Mouse (Mus musculus) limb, embryonic 12.5 days (tissue): ENCODE measurements around the gene Defb23. TPM values are rescaled to one million over a fixed set of nuclear protein-coding genes. Genes with fewer than 3 reads are reported as not detected.

Source experiments
- ATAC-seq: fragments of 200-750 bp; cut with Nextera tagmentation; 2 replicates; pipeline ENCODE4 v1.8.0; 2017; ENCODE audit warnings: low read depth, moderate TSS enrichment; ENCODE audit not compliant: insufficient number of reproducible peaks, insufficient read depth, low FRiP score, low TSS enrichment
- H3K27ac ChIP-seq: fragments of 300-500 bp; sonication (generic); 2 replicates; pipeline ENCODE4 v1.5.1; 2016; ENCODE audit warnings: mild to moderate bottlenecking, moderate library complexity
- H3K27me3 ChIP-seq: fragments of 300-500 bp; sonication (generic); 2 replicates; pipeline ENCODE4 v1.6.1; 2016; ENCODE audit warnings: mild to moderate bottlenecking, moderate library complexity
- H3K36me3 ChIP-seq: fragments of 300-500 bp; sonication (generic); 2 replicates; pipeline ENCODE4 v1.6.1; 2016; ENCODE audit warnings: mild to moderate bottlenecking, moderate library complexity
- H3K4me1 ChIP-seq: fragments of 300-500 bp; sonication (generic); replicated peaks from 2 replicates; pipeline ENCODE4 v1.6.1; 2016
- H3K4me2 ChIP-seq: fragments of 300-500 bp; sonication (generic); 2 replicates; pipeline ENCODE4 v1.6.1; 2016; ENCODE audit warnings: mild to moderate bottlenecking, moderate library complexity
- H3K4me3 ChIP-seq: fragments of 300-500 bp; sonication (generic); replicated peaks from 2 replicates; pipeline ENCODE4 v1.5.1; 2016; ENCODE audit warnings: mild to moderate bottlenecking
- H3K9ac ChIP-seq: fragments of 300-500 bp; sonication (generic); replicated peaks from 2 replicates; pipeline ENCODE4 v1.6.1; 2016; ENCODE audit warnings: mild to moderate bottlenecking, moderate library complexity
- H3K9me3 ChIP-seq: fragments of 300-500 bp; sonication (generic); 2 replicates; pipeline ENCODE4 v1.6.1; 2016; ENCODE audit warnings: mild to moderate bottlenecking, moderate library complexity
- WGBS: fragments of 180-500 bp; shearing (Covaris S2); methylation state at CpG from one replicate; pipeline ENCODE4 v1.1.7; 2016; 5-methylcytosine and 5-hydroxymethylcytosine counted together
- polyA plus RNA-seq: library from polyadenylated mRNA; unstranded; fragments of >200 nt; fragmentation: Nextera tagmentation; extraction: Ambion mirVana; gene quantifications from 2 replicates; pipeline ENCODE4 v1.2.1, GENCODE M21; 2016

Defb23 gene
- not detected in 2 replicates for polyA plus RNA-seq

- H3K36me3 ChIP-seq: no peaks in the 10 kb centered on the region
- no peaks in the 10 kb centered on the region for H3K4me1 ChIP-seq
- H3K4me2 ChIP-seq: no peak within 1 kb of the TSS
- WGBS: 80% methylated on average over 3 of the region's 3 CpGs
- no peak within 1 kb of the TSS for H3K27ac ChIP-seq
- peaks cover 9% of the 10 kb centered on the region; the same call in 1 of the 2 replicates for H3K27me3 ChIP-seq
- no peak within 1 kb of the TSS for H3K9ac ChIP-seq
- 0 out of 2 replicates have a peak, but pooled peaks cover 2% of the 10 kb centered on the region for H3K9me3 ChIP-seq
- ATAC-seq: no peak
- H3K4me3 ChIP-seq: no peak within 1 kb of the TSS
Observed at GRCm38 (mm10) chr2:152464570-152465150, at the start of gene Defb23. Defb23 (minus strand) TSS chr2:152464620.

- H3K27ac ChIP-seq: no peak within 1 kb of the TSS
Observed at GRCm38 (mm10) chr2:152511592-152511991, 47.2 kb upstream of the Defb23 start, which contains the start of gene Defb26. Defb26 (minus strand) TSS chr2:152511692.

GRCm38 (mm10) chr2:152503950-152504349 is 39.5 kb upstream of the Defb23 start:
- Histone ChIP-seq H3K27ac (no peak overlapping the region), H3K36me3 (no peaks in the 10 kb centered on the region), H3K4me1 (no peaks in the 10 kb centered on the region), H3K9ac (no peak overlapping the region), H3K9me3 (0 out of 2 replicates have a peak, but pooled peaks cover 2% of the 10 kb centered on the region), H3K4me3 (no peak overlapping the region), H3K4me2 (no peak overlapping the region), H3K27me3 (no peaks in the 10 kb centered on the region)
- no peak for ATAC-seq
- 84% methylated on average over 2 of the region's 2 CpGs for WGBS

More at GRCm38 (mm10) chr2:152511592-152511991, 47.2 kb upstream of the Defb23 start, which contains the start of gene Defb26:
- no peaks in the 10 kb centered on the region for H3K36me3 ChIP-seq
- H3K4me2 ChIP-seq: no peak within 1 kb of the TSS
- H3K9ac ChIP-seq: no peak within 1 kb of the TSS
- H3K4me1 ChIP-seq: no peaks in the 10 kb centered on the region
- no peak within 1 kb of the TSS for H3K4me3 ChIP-seq
- WGBS: 88% methylated on average over 1 of the region's 1 CpGs
- peaks cover 5% of the 10 kb centered on the region; the same call in 1 of the 2 replicates for H3K27me3 ChIP-seq
- ATAC-seq: no peak
- no peaks in the 10 kb centered on the region for H3K9me3 ChIP-seq

- Histone ChIP-seq H3K36me3 (no peaks in the 10 kb centered on the region), H3K4me2 (no peak overlapping the region), H3K9ac (no peak overlapping the region), H3K27ac (no peak overlapping the region), H3K4me1 (no peaks in the 10 kb centered on the region), H3K9me3 (0 out of 2 replicates have a peak, but pooled peaks cover 2% of the 10 kb centered on the region), H3K4me3 (no peak overlapping the region), H3K27me3 (no peaks in the 10 kb centered on the region)
- whole genome bisulfite sequencing: 82% methylated on average over 6 of the region's 6 CpGs
- ATAC-seq: no peak
Observed at GRCm38 (mm10) chr2:152500863-152501229, 36.4 kb upstream of the Defb23 start.

GRCm38 (mm10) chr2:152500204-152500862 is 35.9 kb upstream of the Defb23 start:
- Histone ChIP-seq H3K36me3 (no peaks in the 10 kb centered on the region), H3K27me3 (no peaks in the 10 kb centered on the region), H3K9ac (no peak overlapping the region), H3K4me2 (no peak overlapping the region), H3K27ac (no peak overlapping the region), H3K4me1 (no peaks in the 10 kb centered on the region), H3K9me3 (0 out of 2 replicates have a peak, but pooled peaks cover 2% of the 10 kb centered on the region), H3K4me3 (no peak overlapping the region)
- WGBS: 81% methylated on average over 7 of the region's 7 CpGs
- no peak for ATAC-seq

- Histone ChIP-seq H3K36me3 (no peaks in the 10 kb centered on the region), H3K4me1 (no peaks in the 10 kb centered on the region), H3K9me3 (0 out of 2 replicates have a peak, but pooled peaks cover 2% of the 10 kb centered on the region), H3K4me3 (no peak overlapping the region), H3K27ac (no peak overlapping the region), H3K4me2 (no peak overlapping the region), H3K9ac (no peak overlapping the region), H3K27me3 (no peaks in the 10 kb centered on the region)
- ATAC-seq: no peak
- 68% methylated on average over 6 of the region's 6 CpGs for WGBS
Observed at GRCm38 (mm10) chr2:152498020-152498419, 33.6 kb upstream of the Defb23 start.

GRCm38 (mm10) chr2:152493151-152493550 is 28.7 kb upstream of the Defb23 start:
- H3K4me2 ChIP-seq: no peak overlapping the region
- no peak overlapping the region for H3K27ac ChIP-seq
- no peaks in the 10 kb centered on the region for H3K4me1 ChIP-seq
- H3K27me3 ChIP-seq: no peaks in the 10 kb centered on the region
- ATAC-seq: no peak
- WGBS: 71% methylated on average over 6 of the region's 6 CpGs
- H3K36me3 ChIP-seq: no peaks in the 10 kb centered on the region
- no peak overlapping the region for H3K4me3 ChIP-seq
- H3K9ac ChIP-seq: no peak overlapping the region
- no peaks in the 10 kb centered on the region for H3K9me3 ChIP-seq

- no peak within 1 kb of the TSS for H3K27ac ChIP-seq
- no peak within 1 kb of the TSS for H3K4me2 ChIP-seq
- no peaks in the 10 kb centered on the region for H3K9me3 ChIP-seq
- H3K27me3 ChIP-seq: no peaks in the 10 kb centered on the region
- no peak within 1 kb of the TSS for H3K4me3 ChIP-seq
- H3K9ac ChIP-seq: no peak within 1 kb of the TSS
- ATAC-seq: no peak
- H3K4me1 ChIP-seq: no peaks in the 10 kb centered on the region
- H3K36me3 ChIP-seq: no peaks in the 10 kb centered on the region
Observed at GRCm38 (mm10) chr2:152490038-152490437, 25.6 kb upstream of the Defb23 start, which contains the start of gene Defb22. Defb22 (minus strand) TSS chr2:152490138.

GRCm38 (mm10) chr2:152487024-152487423 is 22.6 kb upstream of the Defb23 start:
- ATAC-seq: no peak
- H3K9ac ChIP-seq: no peak overlapping the region
- no peak overlapping the region for H3K27ac ChIP-seq
- WGBS: 74% methylated on average over 2 of the region's 2 CpGs
- no peaks in the 10 kb centered on the region for H3K27me3 ChIP-seq
- no peak overlapping the region for H3K4me2 ChIP-seq
- no peaks in the 10 kb centered on the region for H3K9me3 ChIP-seq
- no peaks in the 10 kb centered on the region for H3K4me1 ChIP-seq
- no peaks in the 10 kb centered on the region for H3K36me3 ChIP-seq
- H3K4me3 ChIP-seq: no peak overlapping the region

GRCm38 (mm10) chr2:152481726-152482125 is 17.3 kb upstream of the Defb23 start:
- no peaks in the 10 kb centered on the region for H3K4me1 ChIP-seq
- no peak overlapping the region for H3K4me2 ChIP-seq
- 81% methylated on average over 7 of the region's 7 CpGs for WGBS
- no peak for ATAC-seq
- no peaks in the 10 kb centered on the region for H3K9me3 ChIP-seq
- no peak overlapping the region for H3K27ac ChIP-seq
- no peak overlapping the region for H3K4me3 ChIP-seq
- no peaks in the 10 kb centered on the region for H3K27me3 ChIP-seq
- no peak overlapping the region for H3K9ac ChIP-seq
- no peaks in the 10 kb centered on the region for H3K36me3 ChIP-seq

GRCm38 (mm10) chr2:152480881-152481280 is 16.5 kb upstream of the Defb23 start:
- 87% methylated on average over 3 of the region's 3 CpGs for WGBS
- H3K4me1 ChIP-seq: no peaks in the 10 kb centered on the region
- no peak overlapping the region for H3K4me3 ChIP-seq
- no peak overlapping the region for H3K4me2 ChIP-seq
- no peak for ATAC-seq
- H3K27me3 ChIP-seq: no peaks in the 10 kb centered on the region
- H3K9me3 ChIP-seq: no peaks in the 10 kb centered on the region
- no peak overlapping the region for H3K27ac ChIP-seq
- no peak overlapping the region for H3K9ac ChIP-seq
- no peaks in the 10 kb centered on the region for H3K36me3 ChIP-seq
